Mouse (Mus musculus) layer of hippocampus, adult 11-12 months (tissue): ENCODE measurements at regions not wholly inside any gene's neighbourhood (a gene's known extent, or its start where the extent isn't known, plus 50 kb on each side); places are given as distances from the start of the nearest gene placed in this dataset.
A peak's percentile ranks its signal among the peaks of the same experiment; 100 is the strongest.
"Not testable (repeated sequence)": the region's sequence is repeated elsewhere in the genome, so short reads cannot be mapped to it uniquely, and the experiment has no call there.

ENCODE experiments used
- DNase-seq: peaks from one replicate; pipeline ENCODE4 v3.0.0; 2022; ENCODE audit warnings: low spot score

- DNase-seq = not testable (repeated sequence)
Measured at GRCm38 (mm10) chrX:19341231-19342007, 139.7 kb downstream of the Tex13c3 start.

- no peak for DNase-seq
Measured at GRCm38 (mm10) chrX:19313286-19313685, 167.8 kb downstream of the Tex13c3 start.

- no peak for DNase-seq
Measured at GRCm38 (mm10) chrX:19311809-19312559, 169.1 kb downstream of the Tex13c3 start.

- DNase-seq = no peak
Measured at GRCm38 (mm10) chrX:19311377-19311776, 169.7 kb downstream of the Tex13c3 start.

GRCm38 (mm10) chrX:19288171-19288570 is 192.9 kb downstream of the Tex13c3 start:
- no peak for DNase-seq

GRCm38 (mm10) chrX:19286431-19286830 is 194.7 kb downstream of the Tex13c3 start:
- DNase-seq = no peak

- no peak for DNase-seq
Measured at GRCm38 (mm10) chrX:19285773-19286172, 195.3 kb downstream of the Tex13c3 start.

GRCm38 (mm10) chrX:19283078-19283477 is 198.0 kb downstream of the Tex13c3 start:
- DNase-seq = no peak

GRCm38 (mm10) chrX:19264237-19264636 is 216.9 kb downstream of the Tex13c3 start:
- DNase-seq = no peak

GRCm38 (mm10) chrX:19246777-19247619 is 234.1 kb downstream of the Tex13c3 start:
- no peak for DNase-seq

GRCm38 (mm10) chrX:19237738-19238261 is 243.3 kb downstream of the Tex13c3 start:
- peak; percentile 33 for DNase-seq

- DNase-seq = peak; percentile 12
Measured at GRCm38 (mm10) chrX:19237048-19237737, 243.9 kb downstream of the Tex13c3 start.

- DNase-seq = no peak
Measured at GRCm38 (mm10) chrX:19235449-19235848, 245.7 kb downstream of the Tex13c3 start.

- no peak for DNase-seq
Measured at GRCm38 (mm10) chrX:19231823-19232222, 249.3 kb downstream of the Tex13c3 start.

GRCm38 (mm10) chrX:19223336-19223735 is 257.8 kb downstream of the Tex13c3 start:
- DNase-seq = no peak

GRCm38 (mm10) chrX:19220785-19221496 is 260.2 kb downstream of the Tex13c3 start:
- DNase-seq = no peak

GRCm38 (mm10) chrX:19219727-19220126 is 261.4 kb downstream of the Tex13c3 start:
- no peak for DNase-seq

- DNase-seq = no peak
Measured at GRCm38 (mm10) chrX:19219301-19219700, 261.8 kb downstream of the Tex13c3 start.

- DNase-seq = no peak
Measured at GRCm38 (mm10) chrX:19206420-19206819, 274.7 kb downstream of the Tex13c3 start.

- no peak for DNase-seq
Measured at GRCm38 (mm10) chrX:19202542-19202941, 278.6 kb downstream of the Tex13c3 start.

GRCm38 (mm10) chrX:19201383-19201782 is 279.7 kb downstream of the Tex13c3 start:
- DNase-seq = no peak
